Mouse (Mus musculus): ENCODE data around the gene Ms4a4a.
"Not testable (repeated sequence)": the region's sequence is repeated elsewhere in the genome, so short reads cannot be mapped to it uniquely, and the experiment has no call there.

The Ms4a4a gene

GRCm38 (mm10) chr19:11375273-11375672 is at the start of gene Ms4a4a:
Gene Ms4a4a (plus strand): TSS chr19:11375523.
- no peak for DNase-seq (ENCODE audit: low read depth)

GRCm38 (mm10) chr19:11335932-11336331 is 39.4 kb upstream of the Ms4a4a start, which contains the start of gene Ms4a7:
Gene Ms4a7 (minus strand): TSS chr19:11336146.
- DNase-seq (ENCODE audit: low read depth), result no peak

GRCm38 (mm10) chr19:11343147-11343546 is 32.2 kb upstream of the Ms4a4a start:
- no peak for DNase-seq (ENCODE audit: low read depth)

GRCm38 (mm10) chr19:11343992-11344391 is 31.3 kb upstream of the Ms4a4a start:
- no peak for DNase-seq (ENCODE audit: low read depth)

GRCm38 (mm10) chr19:11349698-11350481 is 25.4 kb upstream of the Ms4a4a start:
- DNase-seq (ENCODE audit: low read depth), result peak; percentile 22

- DNase-seq (ENCODE audit: low read depth), result peak; percentile 74
These were observed 23.4 kb upstream of the Ms4a4a start for GRCm38 (mm10) chr19:11351878-11352277.

GRCm38 (mm10) chr19:11355730-11356129 is 19.6 kb upstream of the Ms4a4a start:
- DNase-seq (ENCODE audit: low read depth), result peak; percentile 90

- DNase-seq (ENCODE audit: low read depth), result peak; percentile 76
These were observed 15.2 kb upstream of the Ms4a4a start for GRCm38 (mm10) chr19:11360106-11360505.

- peak; percentile 88 for DNase-seq (ENCODE audit: low read depth)
These were observed 13.3 kb upstream of the Ms4a4a start for GRCm38 (mm10) chr19:11362002-11362401.

- DNase-seq (ENCODE audit: low read depth), result no peak
These were observed 7.0 kb upstream of the Ms4a4a start for GRCm38 (mm10) chr19:11368310-11368709.

GRCm38 (mm10) chr19:11371181-11371580 is 4.1 kb upstream of the Ms4a4a start:
- peak; percentile 44 for DNase-seq (ENCODE audit: low read depth)

GRCm38 (mm10) chr19:11376399-11376798 is 1.1 kb downstream of the Ms4a4a start:
- no peak for DNase-seq (ENCODE audit: low read depth)

- DNase-seq (ENCODE audit: low read depth), result peak; percentile 70
These were observed 11.8 kb downstream of the Ms4a4a start for GRCm38 (mm10) chr19:11387109-11387508.

GRCm38 (mm10) chr19:11387685-11388084 is 12.4 kb downstream of the Ms4a4a start:
- no peak for DNase-seq (ENCODE audit: low read depth)

- DNase-seq (ENCODE audit: low read depth), result no peak
These were observed 13.6 kb downstream of the Ms4a4a start for GRCm38 (mm10) chr19:11388949-11389348.

GRCm38 (mm10) chr19:11395769-11396168 is 20.4 kb downstream of the Ms4a4a start:
- peak; percentile 23 for DNase-seq (ENCODE audit: low read depth)

- no peak for DNase-seq (ENCODE audit: low read depth)
These were observed 29.2 kb downstream of the Ms4a4a start, which contains the start of gene Ms4a4c for GRCm38 (mm10) chr19:11404527-11404926. Gene Ms4a4c (plus strand): TSS chr19:11404770.

GRCm38 (mm10) chr19:11407428-11407827 is 32.1 kb downstream of the Ms4a4a start:
- DNase-seq (ENCODE audit: low read depth), result peak; percentile 46

- peak; percentile 72 for DNase-seq (ENCODE audit: low read depth)
These were observed 33.3 kb downstream of the Ms4a4a start for GRCm38 (mm10) chr19:11408591-11408990.

- DNase-seq (ENCODE audit: low read depth), result peak; percentile 73
These were observed 36.3 kb downstream of the Ms4a4a start for GRCm38 (mm10) chr19:11411640-11412039.

GRCm38 (mm10) chr19:11414084-11414483 is 38.8 kb downstream of the Ms4a4a start:
- peak; percentile 59 for DNase-seq (ENCODE audit: low read depth)

- DNase-seq (ENCODE audit: low read depth), result no peak
These were observed 40.3 kb downstream of the Ms4a4a start for GRCm38 (mm10) chr19:11415581-11415980.

- peak; percentile 52 for DNase-seq (ENCODE audit: low read depth)
These were observed 43.5 kb downstream of the Ms4a4a start for GRCm38 (mm10) chr19:11418865-11419264.

GRCm38 (mm10) chr19:11431209-11431608 is 55.9 kb downstream of the Ms4a4a start:
- not testable (repeated sequence) for DNase-seq (ENCODE audit: low read depth)
